Mouse (Mus musculus): ENCODE measurements around the gene Zfp689. TPM values are rescaled to one million over a fixed set of nuclear protein-coding genes. Genes with fewer than 3 reads are reported as not detected.

Gene Zfp689
- polyA plus RNA-seq, 1 experiment from 2014 or later = 9.6 TPM

DNA sequence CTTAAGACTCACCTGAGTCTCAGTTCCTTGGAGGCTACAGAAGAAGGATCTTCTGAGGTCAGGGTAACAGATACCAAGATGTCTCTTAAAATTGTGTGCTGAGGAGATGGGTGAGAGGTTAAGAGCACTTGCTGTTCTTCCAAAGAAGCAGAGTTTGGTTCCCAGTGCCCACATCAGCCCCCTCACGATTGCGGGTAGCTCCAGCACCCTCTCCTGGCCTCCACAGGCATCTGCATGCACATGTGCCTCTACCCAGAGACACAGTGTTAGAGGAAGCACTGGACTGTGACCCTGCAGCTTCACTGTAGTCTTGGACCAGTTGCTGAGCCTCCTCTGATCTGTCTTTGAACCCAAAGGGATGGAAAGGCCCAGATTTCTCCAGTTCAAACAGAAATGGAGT is 46.0 kb downstream of the Zfp689 start:
- peaks cover 5% of the 10 kb centered on the region; the same call in 1 of the 2 replicates for H3K36me3 ChIP-seq (ENCODE audit: insufficient read depth)
- H3K27ac ChIP-seq (ENCODE audit: low read depth) = no peak overlapping the region
- no peak overlapping the region for H3K4me2 ChIP-seq
- no peaks in the 10 kb centered on the region for H3K9me3 ChIP-seq (ENCODE audit: low read depth, low read length)
- H3K4me3 ChIP-seq (ENCODE audit: low read depth, low read length) = no peak overlapping the region
- H3K9ac ChIP-seq = no peak overlapping the region
- no peak for TF ChIP-seq CTCF (IDR thresholded peaks at IDR 0.05; ENCODE audit: low read depth)
- ATAC-seq (ENCODE audit: insufficient read depth) (no peak), DNase-seq (no peak)
- H3K4me1 ChIP-seq (ENCODE audit: insufficient read depth) = no peaks in the 10 kb centered on the region
- WGBS = 41% methylated on average over 2 of the region's 2 CpGs
- no peaks in the 10 kb centered on the region for H3K27me3 ChIP-seq (ENCODE audit: insufficient read depth, low read length)

DNA sequence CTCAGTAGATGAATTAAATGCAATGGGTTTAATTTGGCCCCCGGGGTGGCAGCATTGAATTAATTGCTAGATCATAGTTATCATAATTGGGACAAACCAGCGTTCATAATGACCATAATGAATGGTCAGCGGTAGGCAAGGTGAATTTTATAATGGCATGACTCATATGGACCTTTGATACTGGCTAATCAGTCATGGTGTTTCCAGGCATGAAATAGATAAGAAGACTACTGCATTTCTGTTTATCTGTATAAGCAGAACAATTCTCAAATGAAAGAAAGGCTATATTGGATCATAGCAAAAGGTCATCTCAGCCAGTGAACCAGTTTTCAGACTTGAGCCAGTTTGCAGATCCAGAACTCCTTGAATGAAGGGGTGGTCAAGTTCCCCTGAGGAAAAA is 48.6 kb downstream of the Zfp689 start:
- ATAC-seq (ENCODE audit: insufficient read depth) = no peak
- whole genome bisulfite sequencing = 63% methylated on average over 3 of the region's 3 CpGs

DNA sequence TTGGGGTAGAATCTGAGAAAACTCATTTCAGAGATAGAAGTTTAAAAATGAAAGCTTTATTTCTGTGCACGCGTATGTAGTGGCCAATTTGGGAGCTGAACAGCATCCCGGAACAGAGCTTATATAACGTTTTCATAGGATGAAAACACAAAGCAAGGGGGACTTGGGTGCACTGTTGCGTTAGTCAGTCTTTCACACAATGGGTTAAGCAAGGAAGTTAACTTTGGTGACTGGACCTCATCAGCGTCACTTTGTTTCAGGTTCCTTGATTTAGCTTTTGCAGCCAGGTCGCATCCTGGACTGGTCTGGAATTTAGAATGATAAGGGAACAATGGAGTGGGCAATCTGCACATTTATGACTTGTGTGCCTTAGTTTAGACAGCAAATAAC is 55.0 kb downstream of the Zfp689 start:
- ATAC-seq (ENCODE audit: insufficient read depth) (no peak), DNase-seq (no peak)
- Histone ChIP-seq H3K27me3 (ENCODE audit: insufficient read depth, low read length) (no peaks in the 10 kb centered on the region), H3K4me2 (peak overlapping the region; percentile 81), H3K4me1 (ENCODE audit: insufficient read depth) (0 out of 2 replicates have a peak, but pooled peaks cover 10% of the 10 kb centered on the region), H3K27ac (ENCODE audit: low read depth) (peak overlapping the region; percentile 59), H3K4me3 (ENCODE audit: low read depth, low read length) (peak overlapping the region; percentile 66), H3K9me3 (ENCODE audit: low read depth, low read length) (no peaks in the 10 kb centered on the region), H3K9ac (peak overlapping the region; percentile 38), H3K36me3 (ENCODE audit: insufficient read depth) (0 out of 2 replicates have a peak, but pooled peaks cover 9% of the 10 kb centered on the region)
- TF ChIP-seq CTCF (IDR thresholded peaks at IDR 0.05; ENCODE audit: low read depth) = no peak
- 11% methylated on average over 7 of the region's 7 CpGs for WGBS

More for the DNA sequence above, 48.6 kb downstream of the Zfp689 start:
- no peak for TF ChIP-seq CTCF (IDR thresholded peaks at IDR 0.05; ENCODE audit: low read depth)
- H3K4me3 ChIP-seq (ENCODE audit: low read depth, low read length) = no peak overlapping the region
- no peaks in the 10 kb centered on the region for H3K27me3 ChIP-seq (ENCODE audit: insufficient read depth, low read length)
- no peaks in the 10 kb centered on the region for H3K4me1 ChIP-seq (ENCODE audit: insufficient read depth)
- no peak overlapping the region for H3K9ac ChIP-seq
- H3K27ac ChIP-seq (ENCODE audit: low read depth) = no peak overlapping the region
- H3K36me3 ChIP-seq (ENCODE audit: insufficient read depth) = peaks cover 5% of the 10 kb centered on the region; the same call in 1 of the 2 replicates
- DNase-seq = no peak
- H3K9me3 ChIP-seq (ENCODE audit: low read depth, low read length) = no peaks in the 10 kb centered on the region
- no peak overlapping the region for H3K4me2 ChIP-seq

DNA sequence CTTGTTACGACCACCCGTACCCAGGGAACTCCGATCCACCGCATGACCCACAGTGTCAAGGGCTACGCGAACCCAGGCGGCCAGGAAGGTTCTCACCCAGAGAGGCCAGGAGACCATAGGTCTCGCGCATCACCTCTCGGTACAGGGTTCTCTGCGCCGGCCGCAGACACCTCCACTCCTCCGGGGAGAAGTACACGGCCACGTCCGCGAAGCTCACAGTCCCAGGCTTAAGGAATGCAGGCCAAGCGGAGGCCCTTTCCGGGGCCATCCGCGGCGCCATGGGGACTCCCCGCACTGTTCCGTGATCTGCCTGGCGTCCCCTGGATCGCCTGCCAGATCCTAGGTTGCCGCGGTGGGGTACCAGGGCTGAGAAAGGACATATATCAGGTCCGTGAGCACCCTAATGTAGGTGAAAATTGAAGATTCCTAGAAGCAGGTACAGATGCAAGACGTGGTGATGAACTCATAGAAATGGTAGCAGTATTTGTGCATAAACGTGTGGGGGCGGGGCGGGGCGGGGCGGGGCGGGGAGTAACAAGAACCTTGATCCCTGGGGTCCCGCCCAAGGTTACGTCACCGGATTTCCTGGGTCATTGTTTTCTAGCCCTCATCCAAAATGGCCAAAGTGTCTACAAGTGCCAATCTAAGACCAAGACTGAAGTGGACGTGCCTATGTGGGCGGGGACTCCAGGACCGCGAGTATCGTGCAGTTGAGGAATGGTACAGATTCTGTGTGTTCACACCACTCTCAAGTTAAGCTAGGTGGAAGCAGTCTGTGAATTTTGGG is 55.6 kb downstream of the Zfp689 start, which contains the start of gene E430018J23Rik:
Gene E430018J23Rik (minus strand): TSS at position 473 of the 787 bp plus-strand sequence.
- peak; percentile 94 for ATAC-seq (ENCODE audit: insufficient read depth)
- peak; percentile 100 for DNase-seq
- Histone ChIP-seq H3K27ac (ENCODE audit: low read depth) (peak within 1 kb of the TSS; percentile 86), H3K9me3 (ENCODE audit: low read depth, low read length) (no peaks in the 10 kb centered on the region), H3K4me2 (peak within 1 kb of the TSS; percentile 81), H3K36me3 (ENCODE audit: insufficient read depth) (0 out of 2 replicates have a peak, but pooled peaks cover 9% of the 10 kb centered on the region), H3K4me3 (ENCODE audit: low read depth, low read length) (peak within 1 kb of the TSS; percentile 66), H3K27me3 (ENCODE audit: insufficient read depth, low read length) (no peaks in the 10 kb centered on the region), H3K9ac (peak within 1 kb of the TSS; percentile 75), H3K4me1 (ENCODE audit: insufficient read depth) (0 out of 2 replicates have a peak, but pooled peaks cover 10% of the 10 kb centered on the region)
- WGBS = under 1% methylated on average over 45 of the region's 45 CpGs
- no peak for TF ChIP-seq CTCF (IDR thresholded peaks at IDR 0.05; ENCODE audit: low read depth)

DNA sequence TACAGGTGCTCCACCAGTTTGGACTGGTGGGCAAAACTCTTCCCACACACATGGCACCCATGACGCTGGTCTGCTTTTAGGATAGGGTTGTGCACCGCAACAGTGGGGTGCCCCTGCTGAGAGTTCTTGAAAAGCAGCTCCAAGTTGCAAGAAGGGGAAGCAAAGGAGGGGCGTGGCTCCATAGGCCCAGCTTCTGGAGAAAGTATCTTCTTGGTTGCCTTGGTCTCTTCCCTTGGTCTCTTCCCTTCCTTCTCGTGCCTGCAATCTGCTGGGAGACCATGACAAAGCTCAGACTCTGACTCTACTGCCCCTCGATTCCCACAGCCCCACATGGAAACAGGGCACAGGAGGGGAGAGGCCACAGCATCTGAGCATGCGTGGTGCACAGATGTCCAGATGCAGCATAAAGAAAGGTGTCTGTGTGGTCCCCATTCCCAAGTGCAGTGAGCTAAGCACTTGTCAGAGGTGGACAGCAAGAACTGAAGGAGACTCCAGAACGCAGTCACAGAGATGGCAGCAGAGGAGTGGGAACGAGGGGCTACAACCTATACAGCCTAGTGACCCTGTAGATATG is 56.6 kb downstream of the Zfp689 start:
- H3K36me3 ChIP-seq (ENCODE audit: insufficient read depth) = 0 out of 2 replicates have a peak, but pooled peaks cover 9% of the 10 kb centered on the region
- H3K4me2 ChIP-seq = peak overlapping the region; percentile 81
- H3K9me3 ChIP-seq (ENCODE audit: low read depth, low read length) = no peaks in the 10 kb centered on the region
- H3K4me1 ChIP-seq (ENCODE audit: insufficient read depth) = 0 out of 2 replicates have a peak, but pooled peaks cover 10% of the 10 kb centered on the region
- whole genome bisulfite sequencing = 80% methylated on average over 8 of the region's 8 CpGs
- ATAC-seq (ENCODE audit: insufficient read depth) = no peak
- H3K27me3 ChIP-seq (ENCODE audit: insufficient read depth, low read length) = no peaks in the 10 kb centered on the region
- no peak for DNase-seq
- H3K27ac ChIP-seq (ENCODE audit: low read depth) = no peak overlapping the region
- peak overlapping the region; percentile 75 for H3K9ac ChIP-seq
- TF ChIP-seq CTCF (IDR thresholded peaks at IDR 0.05; ENCODE audit: low read depth) = no peak
- peak overlapping the region; percentile 66 for H3K4me3 ChIP-seq (ENCODE audit: low read depth, low read length)

Small RNA genes lying within 50 kb of the gene (microRNA-seq; reads per million reads assigned to microRNA genes)
- gene Gm47278 (ENCODE audit: borderline number of aligned reads) (not detected), gene Mir7060 (ENCODE audit: borderline number of aligned reads) (not detected)

Other genes starting within 250 kb of the Zfp689 start
- 26.0 and 33.7 TPM in 2 replicates for gene Tbc1d10b, start 240.7 kb downstream of the Zfp689 start, polyA plus RNA-seq (2014; fragmentation: Nextera tagmentation; extraction: Ambion mirVana)
- 8.6 and 12.2 TPM in 2 replicates for gene Mylpf, start 240.3 kb downstream of the Zfp689 start, polyA plus RNA-seq (2014; fragmentation: Nextera tagmentation; extraction: Ambion mirVana)
- 21.2 and 24.3 TPM in 2 replicates for gene Zfp553, start 216.1 kb downstream of the Zfp689 start, polyA plus RNA-seq (2014; fragmentation: Nextera tagmentation; extraction: Ambion mirVana)
- 20.1 and 20.3 TPM in 2 replicates for gene Sept1, start 216.0 kb downstream of the Zfp689 start, polyA plus RNA-seq (2014; fragmentation: Nextera tagmentation; extraction: Ambion mirVana)
- gene Zfp771, start 204.9 kb downstream of the Zfp689 start, polyA plus RNA-seq (2014; fragmentation: Nextera tagmentation; extraction: Ambion mirVana) = 52.8 and 54.7 TPM in 2 replicates
- gene Dctpp1, start 188.4 kb downstream of the Zfp689 start, polyA plus RNA-seq (2014; fragmentation: Nextera tagmentation; extraction: Ambion mirVana) = 202 and 226 TPM in 2 replicates
- 85.3 and 90.4 TPM in 2 replicates for gene Sephs2, start 175.1 kb downstream of the Zfp689 start, polyA plus RNA-seq (2014; fragmentation: Nextera tagmentation; extraction: Ambion mirVana)
- 1.0 and 1.6 TPM in 2 replicates for gene Itgal, start 152.9 kb downstream of the Zfp689 start, polyA plus RNA-seq (2014; fragmentation: Nextera tagmentation; extraction: Ambion mirVana)
- gene Zfp768, start 103.6 kb downstream of the Zfp689 start, polyA plus RNA-seq (2014; fragmentation: Nextera tagmentation; extraction: Ambion mirVana) = 4.7 and 6.5 TPM in 2 replicates
- gene Zfp747, start 73.1 kb downstream of the Zfp689 start, polyA plus RNA-seq (2014; fragmentation: Nextera tagmentation; extraction: Ambion mirVana) = 6.7 and 8.5 TPM in 2 replicates
- gene 9130019O22Rik, start 62.0 kb downstream of the Zfp689 start, polyA plus RNA-seq (2014; fragmentation: Nextera tagmentation; extraction: Ambion mirVana) = 5.6 and 6.8 TPM in 2 replicates
- gene E430018J23Rik, start 55.5 kb downstream of the Zfp689 start, polyA plus RNA-seq (2014; fragmentation: Nextera tagmentation; extraction: Ambion mirVana) = 4.9 and 7.1 TPM in 2 replicates
- 9.3 and 10.4 TPM in 2 replicates for gene Zfp764, start 42.3 kb downstream of the Zfp689 start, polyA plus RNA-seq (2014; fragmentation: Nextera tagmentation; extraction: Ambion mirVana)
- gene Zfp688, start 27.1 kb downstream of the Zfp689 start, polyA plus RNA-seq (2014; fragmentation: Nextera tagmentation; extraction: Ambion mirVana) = 21.6 and 22.6 TPM in 2 replicates
- gene Prr14, start 10.5 kb upstream of the Zfp689 start, polyA plus RNA-seq (2014; fragmentation: Nextera tagmentation; extraction: Ambion mirVana) = 44.3 TPM in 2 replicates
- gene Fbrs, start 30.0 kb upstream of the Zfp689 start, polyA plus RNA-seq (2014; fragmentation: Nextera tagmentation; extraction: Ambion mirVana) = 12.8 and 16.1 TPM in 2 replicates
- 61.6 and 71.3 TPM in 2 replicates for gene Srcap, start 62.8 kb upstream of the Zfp689 start, polyA plus RNA-seq (2014; fragmentation: Nextera tagmentation; extraction: Ambion mirVana)
- 19.6 and 20.5 TPM in 2 replicates for gene Gm42715, start 70.4 kb upstream of the Zfp689 start, polyA plus RNA-seq (2014; fragmentation: Nextera tagmentation; extraction: Ambion mirVana)
- gene Tmem265, start 112.2 kb upstream of the Zfp689 start, polyA plus RNA-seq (2014; fragmentation: Nextera tagmentation; extraction: Ambion mirVana) = 4.0 and 6.3 TPM in 2 replicates
- gene Phkg2, start 124.2 kb upstream of the Zfp689 start, polyA plus RNA-seq (2014; fragmentation: Nextera tagmentation; extraction: Ambion mirVana) = 31.3 and 39.3 TPM in 2 replicates
- 8.6 and 9.1 TPM in 2 replicates for gene Ccdc189, start 139.4 kb upstream of the Zfp689 start, polyA plus RNA-seq (2014; fragmentation: Nextera tagmentation; extraction: Ambion mirVana)
- gene Rnf40, start 139.6 kb upstream of the Zfp689 start, polyA plus RNA-seq (2014; fragmentation: Nextera tagmentation; extraction: Ambion mirVana) = 46.7 and 47.6 TPM in 2 replicates
- gene Zfp629, start 166.6 kb upstream of the Zfp689 start, polyA plus RNA-seq (2014; fragmentation: Nextera tagmentation; extraction: Ambion mirVana) = 14.2 and 16.9 TPM in 2 replicates

Data from lung, embryonic 14.5 days (tissue).